Mouse (Mus musculus) Patski (cell line): ENCODE results near the gene Sgk2. TPM values are rescaled to one million over a fixed set of nuclear protein-coding genes. Genes with fewer than 3 reads are reported as not detected.
A peak's percentile ranks its signal among the peaks of the same experiment; 100 is the strongest.

Experiments used
- ATAC-seq: fragments of 100-300 bp; one replicate; pipeline ENCODE4 v1.8.0; 2021
- CTCF ChIA-PET: fragments of 350-600 bp; sonication (Branson Sonifier 250); formaldehyde crosslinking; loops from one replicate; lab custom pipeline; 2022; ENCODE audit warnings: inconsistent platforms; lab: Charles Lee
- POLR2A ChIA-PET: fragments of 350-600 bp; sonication (Branson Sonifier 250); formaldehyde crosslinking; loops from one replicate; lab custom pipeline; 2022; ENCODE audit warnings: antibody characterized with exemption, inconsistent platforms; lab: Charles Lee
- DNase-seq: peaks from one replicate; pipeline ENCODE4 v3.0.0-alpha.2; 2011; ENCODE audit warnings: low read depth, low spot score
- H3K27me3 ChIP-seq: fragments of 371-371 bp; one replicate; pipeline ENCODE4 v1.5.1; 2021
- CTCF ChIP-seq: fragments of 100-300 bp; IDR thresholded peaks from one replicate; pipeline ENCODE4 v1.5.1; 2021
- in situ Hi-C: fragments of 300-500 bp; cut with MboI; formaldehyde crosslinking; loops from 3 replicates; pipeline ENCODE4 v1.11.1; 2018; ENCODE audit warnings: low pct_unique_long_range_greater_than_20kb, mixed read lengths
- polyA plus RNA-seq: library from polyadenylated mRNA; unstranded; gene quantifications from one replicate; pipeline ENCODE4 v1.2.3, GENCODE M21; 2021

Sgk2 gene
- polyA plus RNA-seq, result 4.9 TPM

DNA sequence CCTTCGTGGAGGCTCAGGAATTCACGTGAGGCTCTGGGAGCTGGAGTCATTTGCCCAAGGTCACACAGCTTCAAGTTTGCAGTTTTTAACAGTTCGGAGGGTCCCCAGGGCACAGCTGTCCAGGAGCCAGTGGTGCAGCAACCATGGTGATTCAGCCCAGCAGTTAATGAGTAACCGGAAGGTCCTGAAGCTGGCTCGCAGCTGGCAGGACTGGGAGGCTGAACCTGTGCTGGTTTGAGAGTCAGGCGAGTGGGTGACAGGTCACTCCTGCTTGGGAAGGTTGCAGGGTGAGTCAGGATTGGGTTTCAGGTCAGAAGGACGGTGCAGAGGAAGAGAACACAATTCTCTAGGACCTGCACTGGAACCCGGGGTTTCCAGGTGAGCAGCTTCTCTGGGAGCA is at the start of gene Sgk2:
Sgk2 (plus strand) TSS at position 113 of the 400 bp plus-strand sequence.
- TF ChIP-seq CTCF, result no peak
- ChIA-PET CTCF (interaction anchor here (1.0 to 2.3 kb wide), 6 partner anchors 10 to 65 kb away, joined by 3 to 9 read pairs (median 4); no protein-coding TSS in a partner anchor), POLR2A (interaction anchor here (1.5 kb wide), 1 partner anchor 12 kb away, joined by 3 read pairs; no protein-coding TSS in a partner anchor)
- DNase-seq (peak; percentile 73), ATAC-seq (peak; percentile 93)
- in situ Hi-C loops, result no loop called here
- no peaks in the 10 kb centered on the region for H3K27me3 ChIP-seq

GRCm38 (mm10) chr2:162939562-162939961 is 47.6 kb upstream of the Sgk2 start:
- no peaks in the 10 kb centered on the region for H3K27me3 ChIP-seq
- in situ Hi-C loops, result no loop called here
- DNase-seq (no peak), ATAC-seq (no peak)
- CTCF ChIA-PET, result interaction anchor here (0.7 kb wide), 1 partner anchor 109 kb away, joined by 3 read pairs; no protein-coding TSS in a partner anchor
- POLR2A ChIA-PET, result no interaction called here
- no peak for TF ChIP-seq CTCF

DNA sequence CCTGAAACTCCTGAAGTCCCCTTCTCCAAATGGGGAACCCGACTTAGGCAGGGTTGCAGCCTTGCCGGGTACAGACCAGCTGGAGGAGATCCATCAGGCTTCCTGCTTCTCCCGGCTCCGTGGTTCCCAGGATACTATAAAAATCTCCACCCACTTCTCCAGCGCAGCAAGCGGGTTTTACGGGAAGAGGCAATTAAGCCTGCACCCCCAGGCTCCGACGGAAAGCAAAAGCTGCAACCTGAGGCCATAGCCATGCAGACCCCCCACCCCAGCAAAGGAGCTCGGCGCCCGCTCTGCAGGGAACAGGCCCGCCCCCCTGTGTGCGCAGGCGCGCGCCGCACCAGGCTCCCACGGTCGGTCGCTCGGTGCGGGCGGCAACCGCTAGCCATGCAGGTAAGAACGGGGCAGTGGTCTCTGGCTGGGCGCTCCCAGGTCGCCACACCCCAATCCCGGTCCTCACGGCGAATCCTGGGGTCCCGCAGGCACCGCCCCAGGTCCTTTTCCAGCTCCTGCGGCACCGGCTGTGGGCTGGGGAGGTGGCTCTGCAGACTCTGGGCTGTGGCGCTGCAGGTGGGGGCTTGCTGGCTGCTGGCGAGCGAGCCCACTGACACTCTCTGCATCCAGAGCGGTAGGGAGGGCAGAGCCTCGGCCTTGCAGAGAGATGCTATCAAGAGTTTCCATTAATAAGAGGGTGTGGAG is 43.8 kb upstream of the Sgk2 start, which contains the start of gene L3mbtl1:
L3mbtl1 (plus strand) TSS at position 325 of the 699 bp plus-strand sequence.
- CTCF ChIA-PET, result no interaction called here

GRCm38 (mm10) chr2:162943931-162944330 is 43.2 kb upstream of the Sgk2 start:
- no peak for TF ChIP-seq CTCF
- ChIA-PET CTCF (no interaction called here), POLR2A (no interaction called here)
- H3K27me3 ChIP-seq, result no peaks in the 10 kb centered on the region
- DNase-seq (no peak), ATAC-seq (no peak)
- in situ Hi-C loops, result no loop called here

More for the DNA sequence above, 43.8 kb upstream of the Sgk2 start, which contains the start of gene L3mbtl1:
- POLR2A ChIA-PET, result interaction anchor here (0.6 to 0.7 kb wide), 2 partner anchors 8 to 403 kb away, joined by 3 to 5 read pairs; no protein-coding TSS in a partner anchor
- in situ Hi-C loops, result no loop called here
- ATAC-seq (peak; percentile 48), DNase-seq (no peak)
- no peaks in the 10 kb centered on the region for H3K27me3 ChIP-seq
- TF ChIP-seq CTCF, result no peak

GRCm38 (mm10) chr2:162946964-162947363 is 40.2 kb upstream of the Sgk2 start:
- ChIA-PET CTCF (no interaction called here), POLR2A (no interaction called here)
- no peak for TF ChIP-seq CTCF
- DNase-seq (no peak), ATAC-seq (no peak)
- in situ Hi-C loops, result no loop called here
- H3K27me3 ChIP-seq, result no peaks in the 10 kb centered on the region

- ChIA-PET CTCF (no interaction called here), POLR2A (no interaction called here)
- no peaks in the 10 kb centered on the region for H3K27me3 ChIP-seq
- TF ChIP-seq CTCF, result no peak
- ATAC-seq, result no peak
- no peak for DNase-seq
- in situ Hi-C loops, result no loop called here
These were observed 39.4 kb upstream of the Sgk2 start for GRCm38 (mm10) chr2:162947736-162948135.

DNA sequence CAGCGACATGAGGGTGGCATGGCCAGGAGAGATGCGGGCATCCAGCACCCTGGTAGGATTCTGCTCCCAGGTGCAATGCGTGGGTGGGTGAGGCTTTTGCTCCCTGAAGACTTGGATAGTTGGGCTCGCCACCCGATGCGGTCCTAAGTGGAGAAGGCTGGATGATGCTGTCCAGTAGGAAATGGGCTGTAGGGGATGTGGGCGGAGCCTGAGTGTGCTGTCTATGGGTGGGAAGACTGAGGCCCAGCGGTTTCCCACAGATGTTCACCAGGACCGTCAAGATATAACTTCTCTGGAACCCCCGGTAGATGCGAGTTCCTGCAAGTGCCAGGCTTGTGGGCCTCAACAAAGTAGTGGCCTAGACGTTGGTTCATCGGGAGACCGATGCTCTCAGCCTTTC is 38.9 kb upstream of the Sgk2 start:
- no peak for TF ChIP-seq CTCF
- in situ Hi-C loops, result no loop called here
- ATAC-seq, result no peak
- ChIA-PET POLR2A (no interaction called here), CTCF (no interaction called here)
- no peaks in the 10 kb centered on the region for H3K27me3 ChIP-seq
- no peak for DNase-seq

GRCm38 (mm10) chr2:162950776-162951175 is 36.4 kb upstream of the Sgk2 start:
- CTCF ChIA-PET, result no interaction called here
- DNase-seq (no peak), ATAC-seq (peak; percentile 47)
- in situ Hi-C loops, result no loop called here
- H3K27me3 ChIP-seq, result no peaks in the 10 kb centered on the region
- POLR2A ChIA-PET, result no interaction called here
- no peak for TF ChIP-seq CTCF

GRCm38 (mm10) chr2:162956843-162957242 is 30.3 kb upstream of the Sgk2 start:
- CTCF ChIA-PET, result interaction anchor here (0.9 to 3.9 kb wide), 5 partner anchors 9 to 42 kb away, joined by 3 to 16 read pairs (median 3); no protein-coding TSS in a partner anchor
- ATAC-seq, result no peak
- in situ Hi-C loops, result no loop called here
- TF ChIP-seq CTCF, result no peak
- no peaks in the 10 kb centered on the region for H3K27me3 ChIP-seq
- DNase-seq, result no peak
- POLR2A ChIA-PET, result no interaction called here

- in situ Hi-C loops, result loop anchor here (5.0 kb wide), 1 partner anchor 34 kb away; no protein-coding TSS in a partner anchor
- ATAC-seq, result peak; percentile 90
- POLR2A ChIA-PET, result interaction anchor here (0.7 to 1.0 kb wide), 2 partner anchors 31 to 88 kb away, joined by 3 to 4 read pairs; no protein-coding TSS in a partner anchor
These were observed 25.8 kb upstream of the Sgk2 start for GRCm38 (mm10) chr2:162961321-162961720.

GRCm38 (mm10) chr2:162966734-162967133 is 20.4 kb upstream of the Sgk2 start:
- in situ Hi-C loops, result loop anchor here (5.0 kb wide), 1 partner anchor 36 kb away; no protein-coding TSS in a partner anchor
- no peak for TF ChIP-seq CTCF

More at GRCm38 (mm10) chr2:162961321-162961720, 25.8 kb upstream of the Sgk2 start:
- no peaks in the 10 kb centered on the region for H3K27me3 ChIP-seq
- CTCF ChIA-PET, result interaction anchor here (1.3 kb wide), 1 partner anchor 23 kb away, joined by 4 read pairs; no protein-coding TSS in a partner anchor
- peak; percentile 42 for DNase-seq
- no peak for TF ChIP-seq CTCF

More at GRCm38 (mm10) chr2:162966734-162967133, 20.4 kb upstream of the Sgk2 start:
- ChIA-PET POLR2A (interaction anchor here (1.8 kb wide), 1 partner anchor 11 kb away, joined by 4 read pairs; no protein-coding TSS in a partner anchor), CTCF (interaction anchor here (1.0 kb wide), 1 partner anchor 10 kb away, joined by 3 read pairs; no protein-coding TSS in a partner anchor)
- no peak for ATAC-seq
- no peak for DNase-seq
- no peaks in the 10 kb centered on the region for H3K27me3 ChIP-seq
